Mouse (Mus musculus) midbrain, embryonic 11.5 days (tissue): Measurements from ENCODE around the gene Mrpl17. TPM values are rescaled to one million over a fixed set of nuclear protein-coding genes. Genes with fewer than 3 reads are reported as not detected.

Experiments used
- ATAC-seq: fragments of 200-750 bp; cut with Nextera tagmentation; 2 replicates; pipeline ENCODE4 v1.8.0; 2017; ENCODE audit warnings: moderate TSS enrichment, moderate library complexity; ENCODE audit not compliant: low FRiP score
- DNase-seq: peaks from one replicate; pipeline ENCODE4 v3.0.0; 2015; ENCODE audit warnings: low spot score; ENCODE audit errors: missing footprints
- H3K27ac ChIP-seq: fragments of 300-500 bp; sonication (generic); 2 replicates; pipeline ENCODE4 v1.5.1; 2014; ENCODE audit warnings: low read depth, low read length
- H3K27me3 ChIP-seq: fragments of 300-500 bp; sonication (generic); 2 replicates; pipeline ENCODE4 v1.6.1; 2014; ENCODE audit warnings: mild to moderate bottlenecking, low read length, moderate library complexity, mixed read lengths; ENCODE audit not compliant: control insufficient read depth, insufficient read depth
- H3K36me3 ChIP-seq: fragments of 300-500 bp; sonication (generic); 2 replicates; pipeline ENCODE4 v1.6.1; 2014; ENCODE audit warnings: mild to moderate bottlenecking, low read length, moderate library complexity, mixed read lengths; ENCODE audit not compliant: control insufficient read depth, insufficient read depth
- H3K4me1 ChIP-seq: fragments of 300-500 bp; sonication (generic); 2 replicates; pipeline ENCODE4 v1.6.1; 2014; ENCODE audit warnings: low read length; ENCODE audit not compliant: control insufficient read depth, insufficient read depth
- H3K4me2 ChIP-seq: fragments of 300-500 bp; sonication (generic); 2 replicates; pipeline ENCODE4 v1.6.1; 2014; ENCODE audit warnings: mild to moderate bottlenecking, moderate library complexity
- H3K4me3 ChIP-seq: fragments of 300-500 bp; sonication (generic); 2 replicates; pipeline ENCODE4 v1.5.1; 2014; ENCODE audit warnings: low read depth, low read length
- H3K9ac ChIP-seq: fragments of 300-500 bp; sonication (generic); 2 replicates; pipeline ENCODE4 v1.6.1; 2014; ENCODE audit warnings: low read length
- H3K9me3 ChIP-seq: fragments of 300-500 bp; sonication (generic); 2 replicates; pipeline ENCODE4 v1.6.1; 2016; ENCODE audit warnings: low read length; ENCODE audit not compliant: control insufficient read depth
- WGBS: fragments of 180-500 bp; shearing (Covaris S2); extraction: QIAGEN DNeasy Blood & Tissue Kit; methylation state at CpG from one replicate; pipeline ENCODE4 v1.1.7; 2014; 5-methylcytosine and 5-hydroxymethylcytosine counted together
- polyA plus RNA-seq: library from polyadenylated mRNA; unstranded; fragments of >200 nt; fragmentation: Nextera tagmentation; extraction: Ambion mirVana; gene quantifications from 2 replicates; pipeline ENCODE4 v1.2.1, GENCODE M21; 2014

Mrpl17 gene
- polyA plus RNA-seq, 1 experiment from 2014 or later: 245 TPM

GRCm38 (mm10) chr7:105793701-105794100 lies 17.2 kb downstream of the Mrpl17 start:
- no peak overlapping the region for H3K27ac ChIP-seq
- H3K9ac ChIP-seq: no peak overlapping the region
- H3K4me3 ChIP-seq: no peak overlapping the region
- DNase-seq (no peak), ATAC-seq (no peak)
- H3K9me3 ChIP-seq: no peaks in the 10 kb centered on the region
- 79% methylated on average over 7 of the region's 7 CpGs for WGBS
- no peaks in the 10 kb centered on the region for H3K27me3 ChIP-seq
- H3K4me1 ChIP-seq: 0 out of 2 replicates have a peak, but pooled peaks cover 4% of the 10 kb centered on the region
- no peak overlapping the region for H3K4me2 ChIP-seq
- no peaks in the 10 kb centered on the region for H3K36me3 ChIP-seq

GRCm38 (mm10) chr7:105791147-105791546 lies 19.8 kb downstream of the Mrpl17 start:
- Histone ChIP-seq H3K27ac (no peak overlapping the region), H3K36me3 (no peaks in the 10 kb centered on the region), H3K4me3 (no peak overlapping the region), H3K4me2 (no peak overlapping the region), H3K27me3 (no peaks in the 10 kb centered on the region), H3K9me3 (no peaks in the 10 kb centered on the region), H3K9ac (no peak overlapping the region), H3K4me1 (peaks cover 9% of the 10 kb centered on the region)
- DNase-seq: no peak
- 88% methylated on average over 1 of the region's 1 CpGs for WGBS
- no peak for ATAC-seq

GRCm38 (mm10) chr7:105787285-105788140 lies 23.4 kb downstream of the Mrpl17 start, which contains the start of gene Dchs1:
Gene Dchs1, minus strand, starts transcription at chr7:105787654.
- Histone ChIP-seq H3K9me3 (no peaks in the 10 kb centered on the region), H3K4me1 (peaks cover 31% of the 10 kb centered on the region), H3K27me3 (no peaks in the 10 kb centered on the region), H3K36me3 (no peaks in the 10 kb centered on the region), H3K27ac (peak within 1 kb of the TSS; percentile 84), H3K4me3 (peak within 1 kb of the TSS; percentile 88), H3K4me2 (peak within 1 kb of the TSS; percentile 55), H3K9ac (peak within 1 kb of the TSS; percentile 99)
- peak; percentile 96 for DNase-seq
- WGBS: under 1% methylated on average over 66 of the region's 97 CpGs
- ATAC-seq: peak; percentile 86

- ATAC-seq (peak; percentile 78), DNase-seq (peak; percentile 95)
- Histone ChIP-seq H3K36me3 (peaks cover 4% of the 10 kb centered on the region; the same call in 1 of the 2 replicates), H3K4me3 (peak overlapping the region; percentile 88), H3K27ac (peak overlapping the region; percentile 84), H3K27me3 (no peaks in the 10 kb centered on the region), H3K9me3 (no peaks in the 10 kb centered on the region), H3K4me2 (peak overlapping the region; percentile 55), H3K9ac (peak overlapping the region; percentile 99), H3K4me1 (peaks cover 31% of the 10 kb centered on the region)
- WGBS: 8% methylated on average over 20 of the region's 20 CpGs
Observed at GRCm38 (mm10) chr7:105786506-105787284, 24.2 kb downstream of the Mrpl17 start.

DNA sequence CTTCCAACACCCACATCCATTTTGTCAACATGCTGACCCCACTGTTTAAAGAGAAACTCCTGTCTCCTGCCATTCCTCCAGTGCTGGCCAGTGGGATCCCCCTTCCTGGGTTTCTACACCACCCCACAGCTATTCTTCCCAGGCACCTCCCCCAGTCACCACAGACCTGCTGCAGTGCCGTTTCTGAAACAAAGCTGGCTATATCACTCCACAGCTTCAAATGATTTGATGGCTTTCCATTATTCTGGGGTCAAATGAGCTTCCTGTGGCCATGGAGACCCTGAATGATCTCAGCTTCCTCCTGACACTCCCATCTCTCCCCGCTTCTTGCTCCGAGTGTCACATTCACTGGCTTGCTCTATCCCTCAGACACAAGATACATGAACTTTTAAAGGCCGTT lies 26.3 kb downstream of the Mrpl17 start:
- no peaks in the 10 kb centered on the region for H3K27me3 ChIP-seq
- H3K9me3 ChIP-seq: no peaks in the 10 kb centered on the region
- no peak overlapping the region for H3K9ac ChIP-seq
- H3K36me3 ChIP-seq: peaks cover 8% of the 10 kb centered on the region
- H3K4me2 ChIP-seq: peak overlapping the region; percentile 8; the same call in 1 of the 2 replicates
- peaks cover 31% of the 10 kb centered on the region for H3K4me1 ChIP-seq
- DNase-seq: no peak
- ATAC-seq: no peak
- WGBS: 28% methylated on average over 4 of the region's 4 CpGs
- H3K4me3 ChIP-seq: no peak overlapping the region
- no peak overlapping the region for H3K27ac ChIP-seq

DNA sequence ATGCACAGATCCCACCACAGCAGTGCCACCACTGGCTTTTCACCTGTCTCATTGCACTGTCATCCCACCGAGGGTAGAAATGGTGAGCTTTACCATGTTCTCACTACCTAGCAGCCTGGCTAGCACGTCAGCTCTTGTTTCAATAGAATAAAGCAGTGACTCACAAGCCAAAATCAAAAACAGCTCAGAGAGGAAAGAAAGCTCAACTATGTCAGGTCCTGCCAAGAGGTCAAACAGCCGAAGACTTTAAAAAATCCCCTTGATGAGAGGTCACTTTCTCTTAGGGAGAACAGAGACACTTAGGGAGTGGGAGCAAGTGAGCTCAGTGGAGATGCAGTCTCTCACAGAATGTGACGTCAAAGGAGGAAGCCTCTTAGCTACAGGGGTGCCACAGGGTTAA lies 27.0 kb downstream of the Mrpl17 start:
- H3K36me3 ChIP-seq: peaks cover 8% of the 10 kb centered on the region
- no peaks in the 10 kb centered on the region for H3K9me3 ChIP-seq
- no peaks in the 10 kb centered on the region for H3K27me3 ChIP-seq
- no peak overlapping the region for H3K27ac ChIP-seq
- DNase-seq: no peak
- 41% methylated on average over 4 of the region's 4 CpGs for WGBS
- peaks cover 34% of the 10 kb centered on the region for H3K4me1 ChIP-seq
- H3K4me2 ChIP-seq: no peak overlapping the region
- ATAC-seq: no peak
- no peak overlapping the region for H3K9ac ChIP-seq
- no peak overlapping the region for H3K4me3 ChIP-seq

DNA sequence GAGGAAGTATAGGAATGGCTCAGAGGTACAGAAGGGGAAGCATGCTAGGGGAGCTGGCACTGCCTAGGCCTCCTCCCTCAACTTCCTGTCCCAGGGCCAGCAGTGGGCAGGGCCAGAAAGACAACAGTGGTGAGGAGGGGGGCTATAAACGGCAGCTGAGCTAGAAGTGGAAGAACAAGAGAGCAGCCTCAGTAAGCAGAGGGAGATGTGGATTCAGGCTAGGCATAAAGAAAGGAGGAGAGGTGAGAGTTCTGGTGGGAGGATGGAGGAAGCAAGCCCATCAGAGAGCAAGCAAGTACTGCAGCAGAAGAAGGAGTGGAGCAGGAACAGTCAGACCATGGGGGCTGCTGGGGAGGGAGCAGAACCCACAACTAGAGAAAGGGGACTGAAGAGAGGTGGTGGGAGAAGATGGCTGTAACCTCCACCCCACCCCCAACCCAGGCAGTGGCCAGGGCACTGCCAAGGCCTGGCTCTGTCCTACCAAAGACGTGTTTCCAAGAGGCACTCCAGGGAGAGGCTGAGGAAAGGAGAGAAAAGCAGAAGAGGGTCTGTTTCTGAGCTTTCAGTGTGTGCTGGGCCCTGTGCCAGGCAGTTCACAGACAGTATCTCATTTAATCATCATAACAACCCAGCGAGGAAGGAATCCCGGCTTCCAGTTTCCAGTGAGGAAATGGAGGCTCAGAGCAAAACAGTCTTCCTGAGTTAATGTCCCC lies 32.2 kb downstream of the Mrpl17 start:
- no peaks in the 10 kb centered on the region for H3K9me3 ChIP-seq
- 42% methylated on average over 4 of the region's 4 CpGs for WGBS
- H3K27me3 ChIP-seq: no peaks in the 10 kb centered on the region
- no peak overlapping the region for H3K4me3 ChIP-seq
- H3K27ac ChIP-seq: no peak overlapping the region
- H3K9ac ChIP-seq: no peak overlapping the region
- DNase-seq (peak; percentile 88), ATAC-seq (peak; percentile 33)
- H3K36me3 ChIP-seq: peaks cover 8% of the 10 kb centered on the region
- H3K4me2 ChIP-seq: no peak overlapping the region
- H3K4me1 ChIP-seq: peaks cover 20% of the 10 kb centered on the region

- ATAC-seq (peak; percentile 45; the same call in 1 of the 2 replicates), DNase-seq (peak; percentile 89)
Observed at GRCm38 (mm10) chr7:105777797-105778552, 32.9 kb downstream of the Mrpl17 start.

More at GRCm38 (mm10) chr7:105777797-105778552, 32.9 kb downstream of the Mrpl17 start:
- no peaks in the 10 kb centered on the region for H3K27me3 ChIP-seq
- 62% methylated on average over 13 of the region's 13 CpGs for WGBS
- H3K4me2 ChIP-seq: no peak overlapping the region
- peaks cover 14% of the 10 kb centered on the region for H3K4me1 ChIP-seq
- no peak overlapping the region for H3K4me3 ChIP-seq
- no peak overlapping the region; the same call in 1 of the 2 replicates for H3K27ac ChIP-seq
- H3K9me3 ChIP-seq: no peaks in the 10 kb centered on the region
- H3K9ac ChIP-seq: no peak overlapping the region
- peaks cover 8% of the 10 kb centered on the region for H3K36me3 ChIP-seq
